Mouse (Mus musculus) forebrain, postnatal 0 days (tissue): ENCODE measurements around the gene Vrk2. TPM values are rescaled to one million over a fixed set of nuclear protein-coding genes. Genes with fewer than 3 reads are reported as not detected.
A peak's percentile ranks its signal among the peaks of the same experiment; 100 is the strongest.

Experiments used
- ATAC-seq: fragments of 200-750 bp; cut with Nextera tagmentation; 2 replicates; pipeline ENCODE4 v1.8.0; 2017; ENCODE audit warnings: mild to moderate bottlenecking, moderate library complexity
- DNase-seq: peaks from one replicate; pipeline ENCODE4 v3.0.0-alpha.2; 2015
- H3K27ac ChIP-seq: fragments of 300-500 bp; sonication (generic); 2 replicates; pipeline ENCODE4 v1.5.1; 2014; ENCODE audit warnings: low read depth, mild to moderate bottlenecking, antibody characterized with exemption, low read length, moderate library complexity, mixed read lengths
- H3K27me3 ChIP-seq: fragments of 300-500 bp; sonication (generic); 2 replicates; pipeline ENCODE4 v1.6.1; 2014; ENCODE audit warnings: mild to moderate bottlenecking, low read length, mixed read lengths; ENCODE audit not compliant: insufficient read depth
- H3K36me3 ChIP-seq: fragments of 300-500 bp; sonication (generic); 2 replicates; pipeline ENCODE4 v1.6.1; 2014; ENCODE audit warnings: mild to moderate bottlenecking, moderate library complexity; ENCODE audit not compliant: insufficient read depth
- H3K4me1 ChIP-seq: fragments of 300-500 bp; sonication (generic); 2 replicates; pipeline ENCODE4 v1.6.1; 2014; ENCODE audit warnings: antibody characterized with exemption; ENCODE audit not compliant: insufficient read depth
- H3K4me2 ChIP-seq: fragments of 300-500 bp; sonication (generic); 2 replicates; pipeline ENCODE4 v1.6.1; 2014; ENCODE audit warnings: low read depth, mild to moderate bottlenecking, moderate library complexity
- H3K4me3 ChIP-seq: fragments of 300-500 bp; sonication (generic); 2 replicates; pipeline ENCODE4 v1.5.1; 2014; ENCODE audit warnings: low read depth, low read length, mixed read lengths
- H3K9ac ChIP-seq: fragments of 300-500 bp; sonication (generic); 2 replicates; pipeline ENCODE4 v1.6.1; 2014; ENCODE audit warnings: mild to moderate bottlenecking
- H3K9me3 ChIP-seq: fragments of 300-500 bp; sonication (generic); 2 replicates; pipeline ENCODE4 v1.6.1; 2016; ENCODE audit warnings: low read length
- CTCF ChIP-seq: sonication (generic); IDR thresholded peaks from 2 replicates; pipeline ENCODE4 v1.5.1; 2016; ENCODE audit warnings: antibody characterized with exemption, control low read depth, low read depth
- WGBS: fragments of 180-500 bp; shearing (Covaris S2); extraction: QIAGEN DNeasy Blood & Tissue Kit; methylation state at CpG from one replicate; pipeline ENCODE4 v1.1.7; 2014; 5-methylcytosine and 5-hydroxymethylcytosine counted together
- polyA plus RNA-seq: library from polyadenylated mRNA; unstranded; fragments of >200 nt; fragmentation: Nextera tagmentation; extraction: Ambion mirVana; gene quantifications from 2 replicates; pipeline ENCODE4 v1.2.1, GENCODE M21; 2015
- total RNA-seq: library from RNA; depleted of rRNA; stranded (reverse); fragments of >200 nt; gene quantifications from 2 replicates; pipeline ENCODE4 v1.2.3, GENCODE M21; 2014

Gene Vrk2
- total and polyA plus RNA-seq, 2 experiments from 2014 or later = 2.5 to 3.1 TPM

DNA sequence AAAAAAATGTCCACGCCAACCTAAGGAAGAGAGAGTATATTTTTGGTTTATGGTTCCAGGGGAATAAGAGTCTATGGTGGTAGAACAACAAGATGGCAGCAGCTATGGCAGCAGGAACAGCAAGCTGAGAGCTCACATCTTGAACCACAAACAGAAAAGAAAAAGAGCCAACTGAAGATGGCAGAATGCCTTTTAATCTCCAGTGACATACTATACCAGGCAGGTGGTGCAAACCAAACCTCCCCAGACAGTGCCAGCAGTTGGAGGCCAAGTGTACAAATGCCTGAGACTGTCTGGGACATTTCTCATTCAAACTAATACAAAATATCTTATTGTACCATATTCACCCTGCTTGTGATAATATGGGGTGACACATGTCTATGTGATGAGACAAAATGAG lies 2.4 kb upstream of the Vrk2 start:
- DNase-seq = peak; percentile 35
- Histone ChIP-seq H3K9ac (no peak overlapping the region), H3K4me1 (no peaks in the 10 kb centered on the region), H3K36me3 (no peaks in the 10 kb centered on the region), H3K9me3 (no peaks in the 10 kb centered on the region), H3K4me2 (no peak overlapping the region), H3K27me3 (no peaks in the 10 kb centered on the region), H3K27ac (no peak overlapping the region), H3K4me3 (no peak overlapping the region)
- 81% methylated on average over 1 of the region's 1 CpGs for whole genome bisulfite sequencing
- no peak for TF ChIP-seq CTCF
- peak; percentile 30; the same call in 1 of the 2 replicates for ATAC-seq

GRCm38 (mm10) chr11:26594487-26594886 lies 688 bp upstream of the Vrk2 start:
- Histone ChIP-seq H3K4me1 (no peaks in the 10 kb centered on the region), H3K27me3 (no peaks in the 10 kb centered on the region), H3K4me3 (no peak overlapping the region), H3K36me3 (no peaks in the 10 kb centered on the region), H3K9me3 (no peaks in the 10 kb centered on the region), H3K27ac (no peak overlapping the region), H3K9ac (no peak overlapping the region), H3K4me2 (no peak overlapping the region)
- no peak for ATAC-seq
- no peak for DNase-seq
- no peak for TF ChIP-seq CTCF
- WGBS = 91% methylated on average over 1 of the region's 1 CpGs

DNA sequence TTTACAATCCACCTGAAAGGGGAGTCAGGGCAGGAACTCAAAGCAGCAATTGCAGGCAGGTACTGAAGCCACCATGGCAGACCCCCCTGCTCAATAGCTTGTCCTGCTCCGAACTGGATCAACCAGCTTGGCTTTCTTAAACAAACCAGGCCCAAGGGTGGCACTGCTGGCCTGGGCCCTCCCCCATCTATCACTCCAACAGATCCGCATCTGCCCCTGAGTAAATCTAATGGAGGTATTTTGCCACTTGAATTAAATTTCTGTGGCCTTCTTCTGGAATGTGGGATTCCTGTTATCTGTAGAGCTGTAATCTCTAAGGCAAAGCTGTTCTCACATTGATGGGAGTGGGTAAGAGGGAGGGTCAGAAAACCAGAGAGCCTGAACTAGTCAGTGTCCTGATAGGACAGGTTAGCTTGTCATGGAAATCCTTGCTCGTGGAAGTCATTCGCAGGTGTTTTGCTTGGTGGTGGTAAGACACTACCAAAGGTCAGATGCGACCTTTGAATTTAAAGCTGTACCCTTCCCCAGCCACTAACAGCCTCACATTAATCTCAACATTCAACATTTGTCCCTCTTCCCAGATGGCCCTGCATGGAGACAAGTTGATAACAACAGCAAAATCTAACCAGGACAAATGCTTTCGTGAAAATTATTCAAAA lies 1.3 kb downstream of the Vrk2 start:
- Histone ChIP-seq H3K4me2 (peak overlapping the region; percentile 92), H3K4me1 (no peaks in the 10 kb centered on the region), H3K27me3 (no peaks in the 10 kb centered on the region), H3K4me3 (peak overlapping the region; percentile 46), H3K9ac (no peak overlapping the region), H3K27ac (0 out of 2 replicates have a peak overlapping the region, but pooled peaks have one; percentile 10), H3K9me3 (no peaks in the 10 kb centered on the region), H3K36me3 (no peaks in the 10 kb centered on the region)
- no peak for TF ChIP-seq CTCF
- whole genome bisulfite sequencing = 30% methylated on average over 6 of the region's 6 CpGs
- DNase-seq (no peak), ATAC-seq (no peak)

DNA sequence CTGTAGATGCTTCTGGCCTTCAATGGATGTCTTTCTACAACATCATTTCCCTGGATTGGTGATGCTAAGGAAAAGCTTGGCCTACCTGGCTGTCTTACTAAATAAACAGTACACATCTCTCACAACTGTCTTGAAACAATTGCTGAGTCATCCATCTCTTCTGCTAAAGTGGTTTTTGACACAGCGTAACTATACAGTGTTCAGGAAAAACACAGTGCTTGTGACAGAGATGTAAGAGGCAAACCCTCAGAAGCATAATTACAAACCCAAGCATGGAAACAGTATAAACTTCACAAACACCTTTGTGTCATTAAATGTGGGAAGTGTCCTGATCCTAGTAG lies 6.6 kb downstream of the Vrk2 start:
- Histone ChIP-seq H3K27ac (no peak overlapping the region), H3K36me3 (no peaks in the 10 kb centered on the region), H3K4me3 (no peak overlapping the region), H3K4me1 (no peaks in the 10 kb centered on the region), H3K27me3 (no peaks in the 10 kb centered on the region), H3K9me3 (no peaks in the 10 kb centered on the region), H3K9ac (no peak overlapping the region), H3K4me2 (no peak overlapping the region)
- ATAC-seq (no peak), DNase-seq (no peak)
- 67% methylated on average over 1 of the region's 1 CpGs for WGBS
- no peak for TF ChIP-seq CTCF

- Histone ChIP-seq H3K9me3 (no peaks in the 10 kb centered on the region), H3K27me3 (no peaks in the 10 kb centered on the region), H3K36me3 (no peaks in the 10 kb centered on the region), H3K27ac (no peak overlapping the region), H3K4me2 (no peak overlapping the region), H3K4me1 (no peaks in the 10 kb centered on the region), H3K9ac (no peak overlapping the region), H3K4me3 (no peak overlapping the region)
- peak; percentile 75 for DNase-seq
- peak; percentile 44 for ATAC-seq
- 52% methylated on average over 6 of the region's 6 CpGs for WGBS
- no peak for TF ChIP-seq CTCF
Observed at GRCm38 (mm10) chr11:26586367-26587183, 7.2 kb downstream of the Vrk2 start.

GRCm38 (mm10) chr11:26585409-26586366 lies 8.1 kb downstream of the Vrk2 start:
- Histone ChIP-seq H3K36me3 (no peaks in the 10 kb centered on the region), H3K27ac (peak overlapping the region; percentile 47), H3K4me1 (no peaks in the 10 kb centered on the region), H3K9me3 (no peaks in the 10 kb centered on the region), H3K4me3 (no peak overlapping the region), H3K27me3 (no peaks in the 10 kb centered on the region), H3K4me2 (peak overlapping the region; percentile 20; the same call in 1 of the 2 replicates), H3K9ac (no peak overlapping the region)
- peak; percentile 82 for DNase-seq
- no peak for TF ChIP-seq CTCF
- WGBS = 43% methylated on average over 17 of the region's 17 CpGs
- ATAC-seq = peak; percentile 87
